Mouse (Mus musculus): ENCODE measurements at regions not wholly inside any gene's neighbourhood (a gene's known extent, or its start where the extent isn't known, plus 50 kb on each side); places are given as distances from the start of the nearest gene placed in this dataset.
A peak's percentile ranks its signal among the peaks of the same experiment; 100 is the strongest.

- DNase-seq (ENCODE audit: low read depth, low spot score): no peak
Measured at GRCm38 (mm10) chr5:129420981-129421380, 80.0 kb upstream of the Sfswap start.

- DNase-seq (ENCODE audit: low read depth, low spot score): peak; percentile 59
Measured at GRCm38 (mm10) chr5:129429897-129430296, 71.1 kb upstream of the Sfswap start.

- DNase-seq (ENCODE audit: low read depth, low spot score): no peak
Measured at GRCm38 (mm10) chr5:129430330-129430729, 70.7 kb upstream of the Sfswap start.

- no peak for DNase-seq (ENCODE audit: low read depth, low spot score)
Measured at GRCm38 (mm10) chr5:129449931-129450573, 51.0 kb upstream of the Sfswap start.

All from mesoderm, embryonic 11.5 days (tissue).